Mouse (Mus musculus) embryo, embryonic 11 days (tissue): ENCODE measurements around the gene Ubiad1.
A peak's percentile ranks its signal among the peaks of the same experiment; 100 is the strongest.

Source experiments
- DNase-seq: peaks from one replicate; pipeline ENCODE4 v3.0.0-alpha.2; 2015

Ubiad1 gene

GRCm38 (mm10) chr4:148399437-148400094, 45.0 kb downstream of the Ubiad1 start:
- peak; percentile 64 for DNase-seq

DNA sequence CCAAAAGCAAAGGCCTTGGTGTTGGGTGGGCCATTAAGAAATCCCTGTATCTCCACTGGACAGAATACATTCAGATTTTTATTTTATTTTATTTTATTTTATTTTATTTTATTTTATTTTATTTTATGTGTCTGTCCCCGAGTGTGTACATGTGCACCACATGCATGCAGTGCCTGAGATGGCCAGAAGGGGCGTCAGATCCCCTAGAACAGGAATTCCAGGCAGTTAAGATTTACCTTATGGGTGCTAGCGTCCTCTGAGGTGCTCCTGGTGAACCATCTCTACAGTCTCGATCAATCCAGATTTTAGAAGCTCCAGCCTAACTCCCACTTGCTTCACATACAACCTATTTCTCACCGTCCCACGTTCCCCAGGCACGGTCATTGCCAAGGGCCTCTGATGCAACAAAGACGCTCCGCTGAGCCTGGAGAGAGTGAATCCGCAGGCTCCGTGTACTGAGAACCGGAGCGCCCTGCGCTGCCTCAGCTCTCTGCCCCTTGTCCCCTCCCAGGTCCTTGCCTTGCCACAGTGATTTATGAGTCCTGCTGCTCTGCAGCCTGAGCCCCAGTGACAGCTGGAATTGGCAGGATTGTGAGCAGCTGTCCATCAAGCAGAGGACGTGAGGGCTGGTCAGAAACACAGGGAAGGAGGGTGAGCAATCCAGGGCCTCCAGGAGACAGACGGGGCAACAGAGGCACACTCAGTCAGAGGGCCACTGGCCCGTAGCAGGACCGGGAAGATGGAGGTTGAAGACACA, 46.9 kb downstream of the Ubiad1 start:
- peak; percentile 61 for DNase-seq

- no peak for DNase-seq
Measured at GRCm38 (mm10) chr4:148397113-148397512, 47.5 kb downstream of the Ubiad1 start.

- DNase-seq: no peak
Measured at GRCm38 (mm10) chr4:148395875-148396274, 48.7 kb downstream of the Ubiad1 start.

DNA sequence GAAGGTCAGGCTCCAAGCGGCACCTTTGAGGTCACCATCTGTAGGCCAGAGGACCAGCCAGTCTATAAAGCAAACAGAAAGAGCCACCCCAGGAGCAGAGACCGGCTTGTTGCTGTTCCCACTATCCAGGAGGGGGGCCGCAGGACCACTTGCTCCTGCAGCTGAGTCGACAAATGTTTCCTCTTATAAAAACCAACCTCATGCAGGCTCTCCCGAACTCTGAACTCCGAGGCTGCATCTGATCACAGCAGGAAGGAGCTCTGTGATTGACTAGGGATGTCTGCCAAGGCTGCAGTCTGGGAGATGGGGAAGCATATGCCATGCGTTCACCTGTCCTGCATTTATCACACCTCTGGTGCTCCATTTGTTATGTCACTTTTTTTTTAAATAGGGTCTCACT, 49.4 kb downstream of the Ubiad1 start:
- DNase-seq: peak; percentile 59

GRCm38 (mm10) chr4:148391714-148392310, 52.8 kb downstream of the Ubiad1 start:
- DNase-seq: no peak

GRCm38 (mm10) chr4:148389635-148390034, 54.9 kb downstream of the Ubiad1 start:
- no peak for DNase-seq

DNA sequence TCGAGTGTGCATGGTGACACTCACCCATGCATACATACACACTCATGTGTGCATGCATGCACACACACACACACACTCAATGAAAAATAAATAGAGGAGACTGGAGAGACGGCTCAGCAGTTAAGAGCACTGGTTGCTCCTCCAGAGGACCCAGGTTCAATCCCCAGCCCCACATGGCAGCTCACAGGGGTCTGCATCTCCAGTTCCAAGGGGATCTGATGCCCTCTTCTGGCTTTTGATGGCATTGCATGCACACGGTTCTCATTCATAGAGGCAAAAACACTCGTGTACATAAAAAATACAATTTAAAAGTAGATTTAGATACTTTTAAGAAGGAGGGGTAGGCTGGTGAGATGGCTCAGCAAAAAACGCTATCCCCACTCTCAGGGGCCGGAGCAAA, 55.5 kb downstream of the Ubiad1 start:
- DNase-seq: no peak

DNA sequence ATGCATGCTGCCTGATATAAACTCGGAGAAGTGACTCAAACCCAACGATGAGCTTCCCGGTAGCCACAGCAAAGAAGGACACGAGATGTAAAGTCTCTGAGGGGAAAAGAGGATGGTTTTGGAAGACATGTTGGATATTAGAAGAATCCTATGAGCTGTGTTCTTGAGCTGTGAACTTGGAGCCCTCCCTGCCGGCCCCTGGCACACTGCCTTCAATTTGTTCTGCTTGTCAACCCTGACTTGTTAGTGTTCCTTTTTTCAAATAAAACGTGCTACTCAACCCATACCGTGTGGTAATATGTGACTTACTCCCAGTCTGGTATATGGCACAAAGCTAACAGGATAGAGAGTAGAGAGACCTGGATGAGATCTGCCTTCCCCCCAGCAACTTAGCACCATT, 59.3 kb downstream of the Ubiad1 start:
- no peak for DNase-seq
